Mouse (Mus musculus) left cerebral cortex, postnatal 36 days (tissue): ENCODE measurements around the gene Snapc1. TPM values are rescaled to one million over a fixed set of nuclear protein-coding genes. Genes with fewer than 3 reads are reported as not detected.

Experiments used
- DNase-seq, 2 experiments: peaks; one replicate each; pipeline ENCODE4 v3.0.0; 2021 to 2022; ENCODE audit warnings: low spot score in 2 of 2, mixed read lengths in 1 of 2
- intact Hi-C: fragments of 180-260 bp; cut with DNase I; formaldehyde crosslinking; loops from one replicate; pipeline ENCODE4 v1.15.1; 2025
- total RNA-seq, 2 experiments: library from RNA; stranded (reverse); gene quantifications; 2 replicates each; pipeline ENCODE4 v1.2.3; 2021

Gene Snapc1
- total RNA-seq: 10 to 100 TPM; 41.1 to 50.4 TPM

DNA sequence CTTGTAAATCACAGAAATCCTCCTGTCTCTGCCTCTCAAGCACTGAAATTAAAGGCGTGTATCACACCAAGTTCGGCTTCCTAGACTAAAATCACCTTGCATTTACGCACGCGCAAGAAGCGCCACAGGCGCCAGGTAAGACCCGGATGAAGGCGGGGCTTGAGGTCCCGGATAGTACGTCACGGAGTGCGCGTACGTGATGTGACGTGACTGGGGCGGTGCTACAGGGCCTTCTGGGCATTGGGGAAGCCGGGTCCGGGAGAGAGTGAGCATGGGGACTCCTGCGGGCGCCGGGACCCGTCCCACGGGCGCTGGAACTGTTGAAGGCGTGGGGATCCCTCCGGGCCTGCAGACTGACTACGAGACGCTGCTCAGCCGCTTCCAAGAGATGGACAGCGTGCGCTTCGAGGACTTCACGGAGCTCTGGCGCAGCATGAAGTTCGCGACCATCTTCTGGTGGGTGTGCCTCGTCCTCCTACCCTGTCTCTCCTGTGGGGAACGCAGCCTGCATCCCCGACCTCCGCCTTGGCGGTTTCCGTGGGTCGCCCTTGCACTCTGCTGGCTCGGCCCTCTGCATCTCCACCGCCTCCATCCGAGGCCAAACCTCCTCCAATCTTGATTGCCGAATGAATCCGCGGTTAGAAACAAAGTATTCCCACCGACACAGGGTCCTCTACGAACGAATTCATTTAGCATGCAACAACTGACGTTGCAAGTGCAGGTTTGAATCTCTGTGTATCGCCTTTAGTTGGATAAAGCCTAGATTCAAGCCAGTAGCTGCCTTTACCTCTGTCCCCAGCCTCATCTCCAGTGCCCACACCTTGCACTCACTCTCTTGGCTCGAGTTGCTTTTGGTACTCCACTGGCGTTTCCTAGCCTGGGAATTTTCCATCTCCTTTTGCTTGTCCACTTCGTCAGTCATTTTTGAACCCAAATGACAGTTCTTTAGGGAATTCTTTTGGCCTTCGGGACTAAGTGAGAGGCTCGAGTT lies at the start of gene Snapc1:
Gene Snapc1, plus strand, starts transcription at position 191 of the 991 bp plus-strand sequence.
- peak; percentile 96 to 97 for DNase-seq
- intact Hi-C loops: no loop called here

DNA sequence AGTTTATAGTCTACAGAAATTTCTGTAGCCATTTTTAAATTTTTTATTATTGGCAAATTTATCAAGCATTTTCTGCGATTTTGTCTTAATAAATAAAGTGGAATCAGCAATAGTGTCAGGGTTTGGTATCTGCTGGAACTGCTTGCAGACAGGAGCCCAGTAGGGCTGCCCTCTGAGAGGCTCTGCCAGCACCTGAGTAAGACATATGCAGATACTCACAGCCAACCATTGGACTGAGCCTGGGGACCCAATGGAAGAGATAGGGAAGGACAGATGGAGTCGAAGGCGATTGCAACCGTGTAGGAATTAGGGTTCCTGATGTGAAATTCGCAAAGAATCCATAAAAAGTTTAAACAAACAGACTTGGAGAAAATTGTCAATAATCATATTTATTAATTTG lies 45.8 kb upstream of the Snapc1 start:
- intact Hi-C loops: no loop called here

GRCm38 (mm10) chr12:73930266-73930665 lies 34.0 kb upstream of the Snapc1 start:
- intact Hi-C loops: no loop called here

More for the DNA sequence above, 45.8 kb upstream of the Snapc1 start:
- DNase-seq: no peak

GRCm38 (mm10) chr12:73931274-73931673 lies 33.0 kb upstream of the Snapc1 start:
- no peak for DNase-seq
- intact Hi-C loops: no loop called here

More at GRCm38 (mm10) chr12:73930266-73930665, 34.0 kb upstream of the Snapc1 start:
- DNase-seq: no peak

- intact Hi-C loops: no loop called here
- DNase-seq: no peak
These were observed 29.8 kb upstream of the Snapc1 start for GRCm38 (mm10) chr12:73934528-73934927.

- no peak for DNase-seq
- intact Hi-C loops: no loop called here
These were observed 26.9 kb upstream of the Snapc1 start, which contains the start of gene Gm49321 for GRCm38 (mm10) chr12:73937353-73937752. Gene Gm49321 (plus strand): TSS chr12:73937653.

DNA sequence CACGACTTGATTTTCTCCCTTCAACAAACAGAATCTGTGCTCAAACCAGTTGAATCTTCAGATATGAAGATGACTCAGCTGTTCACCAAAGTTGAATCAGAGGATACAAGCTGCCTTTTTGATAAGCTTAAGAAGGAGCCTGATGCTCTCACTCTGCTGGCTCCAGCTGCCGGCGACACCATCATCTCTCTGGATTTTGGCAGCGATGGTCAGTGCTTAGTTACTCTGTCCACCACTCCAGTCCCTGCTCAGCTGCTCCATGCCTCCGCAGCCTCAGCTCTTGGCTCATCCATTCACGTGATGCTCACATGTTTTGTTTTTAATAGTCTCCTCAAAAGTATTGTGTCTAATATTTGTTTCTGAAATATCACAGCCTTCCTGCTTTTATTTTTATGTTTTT lies 24.7 kb upstream of the Snapc1 start:
- DNase-seq: no peak
- intact Hi-C loops: no loop called here

GRCm38 (mm10) chr12:73948415-73948814 lies 15.9 kb upstream of the Snapc1 start:
- no peak for DNase-seq
- intact Hi-C loops: no loop called here

DNA sequence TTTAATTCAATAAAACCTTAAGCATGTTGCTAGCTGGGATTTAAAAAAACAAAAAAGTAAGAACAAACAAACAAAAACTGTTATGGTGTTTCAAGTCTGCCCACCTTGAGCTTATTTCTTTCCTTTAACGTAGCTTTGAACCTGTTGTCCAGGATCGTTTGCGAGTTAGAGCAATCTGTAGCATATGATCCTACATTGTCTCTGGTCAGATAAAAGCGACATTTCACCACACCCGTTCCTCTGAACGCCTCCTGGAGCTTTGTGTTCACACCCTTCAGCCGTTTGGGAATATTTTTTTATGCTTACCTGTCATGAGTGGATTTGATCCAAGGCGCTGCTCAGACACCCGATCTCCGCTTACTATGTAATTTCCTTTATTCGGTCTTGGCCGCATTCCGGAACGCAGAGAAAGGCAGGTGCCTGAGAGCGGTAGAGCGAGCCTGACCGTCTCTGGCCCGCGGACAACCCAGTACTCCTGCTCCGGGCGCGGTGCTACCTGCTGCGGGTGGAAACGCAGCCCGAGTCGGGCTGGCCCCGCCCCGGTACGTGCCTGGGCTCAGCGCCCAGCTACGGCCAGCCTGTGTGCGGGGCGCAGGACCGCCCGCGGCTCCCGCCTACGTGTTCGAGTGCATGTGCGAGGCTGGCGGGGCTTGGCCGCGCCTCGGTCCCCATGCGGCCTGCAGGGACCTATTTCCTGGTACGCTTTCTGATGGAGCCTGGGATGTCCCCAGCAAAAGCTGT lies 14.8 kb upstream of the Snapc1 start:
- DNase-seq: peak; percentile 67 to 73
- intact Hi-C loops: no loop called here

DNA sequence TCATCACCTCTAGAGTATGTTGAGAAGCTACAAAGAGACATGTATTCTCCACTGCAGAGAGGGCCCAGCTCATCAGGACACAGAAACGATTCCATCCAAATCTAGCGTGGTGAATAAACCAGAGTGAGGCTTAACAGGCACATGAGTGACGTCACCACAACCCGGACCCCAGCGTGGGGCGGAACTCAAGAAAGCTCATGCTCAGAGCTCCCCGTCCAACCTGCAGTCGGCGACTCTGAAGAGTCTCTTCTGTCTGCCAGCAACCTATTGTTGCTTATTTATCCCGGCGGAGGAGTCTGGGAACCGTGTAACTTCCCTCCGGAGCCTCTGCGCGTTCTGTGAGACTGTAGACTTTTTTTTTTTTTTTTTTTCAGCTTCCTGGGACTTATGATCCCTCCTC lies 11.4 kb upstream of the Snapc1 start:
- DNase-seq: peak; percentile 32 to 35
- intact Hi-C loops: no loop called here

DNA sequence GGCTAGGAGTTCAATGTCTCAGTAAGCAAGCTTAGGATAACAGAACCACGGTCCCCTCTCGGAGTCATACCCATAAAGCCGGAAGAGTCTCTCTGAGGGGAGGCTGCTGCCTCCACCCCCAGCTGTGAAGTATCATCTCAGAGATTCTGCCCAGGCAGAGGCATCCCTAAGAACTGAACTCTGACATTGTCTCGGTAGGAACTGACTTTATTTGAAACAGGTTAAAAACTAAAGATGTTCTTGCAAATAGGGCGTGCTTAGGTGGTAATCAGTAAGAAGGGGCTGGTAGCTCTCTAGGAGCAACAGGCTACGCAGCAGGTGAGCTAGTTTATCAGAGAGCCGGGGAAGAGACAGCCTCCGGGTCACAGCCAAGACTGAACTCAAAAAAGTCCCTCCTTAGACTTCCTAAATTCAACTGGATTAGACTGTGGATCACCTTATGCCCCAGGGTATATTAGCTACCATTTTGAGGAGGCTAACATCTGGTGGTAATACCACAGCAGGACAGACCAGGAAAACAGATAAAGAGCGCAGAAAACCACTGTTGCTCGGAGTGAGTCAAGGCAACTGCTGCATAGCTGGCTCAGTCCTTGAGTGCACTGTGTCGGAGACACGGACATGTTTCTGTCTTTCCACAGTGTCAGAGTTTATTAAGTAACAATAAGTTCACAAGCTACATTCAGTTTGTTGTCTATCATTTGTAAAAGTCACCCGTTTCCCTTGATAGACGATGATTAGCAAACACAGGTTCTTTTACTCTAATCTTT lies 10.7 kb upstream of the Snapc1 start:
- no peak for DNase-seq
- intact Hi-C loops: no loop called here

- intact Hi-C loops: no loop called here
- no peak for DNase-seq
These were observed 9.5 kb upstream of the Snapc1 start for GRCm38 (mm10) chr12:73954785-73955184.

DNA sequence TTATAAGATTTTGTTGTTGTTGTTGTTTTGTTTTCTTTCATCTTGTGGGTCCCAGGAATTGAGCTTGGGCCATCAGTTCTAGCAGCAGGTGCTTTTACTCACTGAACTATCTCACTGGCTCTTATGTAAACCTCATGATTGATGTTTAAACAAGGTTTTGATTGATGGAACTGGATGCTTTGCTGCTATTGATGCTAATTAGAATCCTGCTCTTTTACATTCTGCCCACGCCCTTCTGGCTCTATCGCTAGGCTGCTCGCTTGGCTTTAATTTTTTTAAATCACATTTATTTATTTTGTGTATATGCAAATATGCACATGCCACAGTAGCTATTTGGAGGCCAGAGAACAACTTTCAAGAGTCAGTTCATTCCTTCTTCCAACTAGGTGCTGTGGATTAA lies 6.6 kb upstream of the Snapc1 start:
- DNase-seq: no peak
- intact Hi-C loops: no loop called here

DNA sequence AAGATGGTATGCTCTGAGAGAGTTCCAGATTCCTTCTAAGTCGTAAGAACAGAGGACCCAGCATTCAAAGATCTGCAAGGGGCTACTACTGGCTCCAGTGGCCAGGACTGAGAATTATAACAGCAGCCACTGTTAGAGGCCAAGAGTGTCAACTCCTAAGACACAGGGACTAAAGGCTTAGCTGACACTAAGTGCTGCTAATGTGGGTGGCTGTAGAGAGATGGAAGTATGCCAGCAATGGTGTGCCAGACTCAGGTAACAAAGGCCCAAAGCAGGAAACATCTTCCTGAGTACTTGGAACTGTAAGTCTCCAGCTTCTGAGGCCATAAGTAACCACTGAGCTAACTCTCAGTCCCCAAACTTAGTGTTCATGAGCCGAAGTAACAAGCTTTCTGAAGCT lies 5.5 kb upstream of the Snapc1 start:
- no peak for DNase-seq
- intact Hi-C loops: no loop called here

GRCm38 (mm10) chr12:73969142-73969541 lies 4.9 kb downstream of the Snapc1 start:
- intact Hi-C loops: no loop called here
- DNase-seq: no peak

- intact Hi-C loops: no loop called here
- no peak for DNase-seq
These were observed 10.3 kb downstream of the Snapc1 start for GRCm38 (mm10) chr12:73974584-73974983.

DNA sequence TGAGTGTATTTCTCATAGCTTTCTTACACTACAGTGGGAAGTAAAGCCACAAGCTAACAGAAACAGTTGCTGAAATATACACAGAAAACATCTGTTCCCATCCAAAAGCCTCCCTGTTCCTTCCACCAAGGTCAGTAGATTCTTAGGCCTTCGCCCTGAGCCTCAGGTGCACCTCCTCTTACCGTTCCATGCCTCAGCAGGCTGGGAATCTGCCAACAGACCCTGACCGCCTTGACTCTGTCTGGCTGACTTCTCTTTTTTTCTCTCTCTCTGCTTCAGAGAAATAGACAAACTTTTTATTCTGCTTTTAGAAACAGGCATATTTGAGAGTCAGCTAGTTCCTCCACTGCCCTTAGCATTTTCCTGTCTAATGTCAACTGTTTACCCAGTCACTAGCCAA lies 13.9 kb downstream of the Snapc1 start:
- no peak for DNase-seq
- intact Hi-C loops: no loop called here

DNA sequence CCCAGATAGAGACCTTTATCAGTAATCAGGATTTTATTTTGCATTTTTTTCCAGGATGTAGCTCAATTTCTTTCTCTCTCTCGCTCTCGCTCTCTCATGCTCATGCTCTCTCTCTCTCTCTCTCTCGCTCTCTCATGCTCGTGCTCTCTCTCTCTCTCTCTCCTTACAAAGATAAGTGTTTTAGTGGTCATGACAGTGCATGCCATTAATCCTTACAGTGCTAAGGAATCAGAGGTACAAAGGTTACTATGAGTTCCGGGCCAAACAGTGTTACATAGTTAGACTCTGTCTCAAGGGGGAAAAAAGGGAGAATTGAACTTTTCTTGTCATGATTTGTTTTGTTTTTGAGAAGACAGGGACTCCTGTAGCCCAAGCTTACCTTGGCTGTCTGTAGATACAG lies 15.4 kb downstream of the Snapc1 start:
- intact Hi-C loops: no loop called here
- no peak for DNase-seq

DNA sequence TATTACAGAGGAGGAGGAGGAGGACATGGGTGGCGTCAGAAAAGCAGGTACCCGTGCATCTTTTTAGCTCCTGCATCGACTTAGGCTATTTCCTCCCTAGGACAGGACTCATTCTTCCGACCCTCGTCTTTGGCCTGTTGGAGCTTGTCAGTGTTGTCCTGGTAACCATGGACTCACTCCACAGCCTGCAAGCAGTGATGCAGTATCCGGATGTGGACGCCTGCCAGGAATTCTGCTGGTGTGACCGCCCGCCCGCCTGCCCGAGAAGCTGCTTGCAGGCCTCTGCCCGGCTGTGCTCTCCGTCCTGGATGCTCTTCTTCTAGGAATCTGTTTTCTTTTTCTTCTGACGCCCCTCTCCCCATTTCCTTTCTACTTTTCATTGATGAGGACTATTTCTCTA lies 18.3 kb downstream of the Snapc1 start:
- DNase-seq: peak; percentile 81
- intact Hi-C loops: no loop called here

GRCm38 (mm10) chr12:73986299-73986698 lies 22.0 kb downstream of the Snapc1 start:
- intact Hi-C loops: no loop called here
- no peak for DNase-seq
